ENCODE assay signal across 13 mouse cellular contexts in genomic region chr3:50609341-50610012, GRCm38 (mm10).
DNase-seq lines count a peak whose midpoint lies in the region; ATAC-seq and TF ChIP-seq lines count a peak whose summit lies in the region.
"Had no signal": no experiment of that assay in that cellular context is flagged by ENCODE, and none has a peak within 500 bp of the region (broad histone marks: within the 10 kb centered on the region; RNA-seq: fewer than 3 reads in every experiment).

No protein-coding gene starts in this region.

- H3K36me3 ChIP-seq in liver, postnatal 0 days (replicated peaks; ENCODE audit: insufficient read depth, low read length), result no peaks in the 10 kb centered on the region
- H3K36me3 ChIP-seq: neural tube, embryonic 12.5 days had no signal

- H3K9me3 ChIP-seq in liver, postnatal 0 days (ENCODE audit: low read length), result no peaks in the 10 kb centered on the region
- H3K9me3 ChIP-seq: neural tube, embryonic 12.5 days had no signal

- no peak for TF ChIP-seq CTCF in liver, postnatal 0 days (IDR thresholded peaks at IDR 0.05; ENCODE audit: low read depth)

- no peak for TF ChIP-seq EP300 in liver, postnatal 0 days (IDR thresholded peaks at IDR 0.05; ENCODE audit: low read depth)

- H3K27ac ChIP-seq in liver, postnatal 0 days (ENCODE audit: low read depth), result no peak overlapping the region
- H3K27ac ChIP-seq: neural tube, embryonic 12.5 days had no signal

- no peaks in the 10 kb centered on the region for H3K27me3 ChIP-seq in liver, postnatal 0 days (ENCODE audit: insufficient read depth, low read length)
- H3K27me3 ChIP-seq: neural tube, embryonic 12.5 days had no signal

- no peak overlapping the region for H3K4me3 ChIP-seq in liver, postnatal 0 days (ENCODE audit: low read depth, low read length)
- H3K4me3 ChIP-seq: erythroblast, embryonic 14.5 days; neural tube, embryonic 12.5 days had no signal

- DNase-seq in liver, postnatal 0 days, result no peak
- no peak for DNase-seq in liver
- DNase-seq in forelimb bud, embryonic 11.5 days (ENCODE audit: low read depth, low spot score), result peak; percentile 54
- peak; percentile 32 for DNase-seq in kidney, postnatal 14 days
- peak; percentile 2 for DNase-seq in retina, postnatal 7 days (ENCODE audit: low read depth, low spot score)
- no peak for DNase-seq in layer of hippocampus, postnatal 14 days (ENCODE audit: low spot score in 2 of 2)
- no peak for DNase-seq in adrenal gland, postnatal 10 days
- no peak for DNase-seq in adrenal gland, postnatal 36 days
- DNase-seq: cerebellum, adult 9-10 months; thymus, postnatal 4 days had no signal

- no peak overlapping the region for H3K4me2 ChIP-seq in liver, postnatal 0 days (ENCODE audit: low read depth, low read length)
- H3K4me2 ChIP-seq: neural tube, embryonic 12.5 days had no signal

- no peaks in the 10 kb centered on the region for H3K4me1 ChIP-seq in liver, postnatal 0 days (ENCODE audit: insufficient read depth)
- H3K4me1 ChIP-seq: neural tube, embryonic 12.5 days had no signal

- 69% methylated on average over 11 of the region's 11 CpGs for WGBS in liver, postnatal 0 days (ENCODE audit: insufficient replicate concordance)

- H3K9ac ChIP-seq in liver, postnatal 0 days (replicated peaks), result no peak overlapping the region
- H3K9ac ChIP-seq: neural tube, embryonic 12.5 days had no signal

- peak; percentile 12; the same call in 1 of the 2 replicates for ATAC-seq in liver, postnatal 0 days
- ATAC-seq: activated CD4-positive, CD25-positive, alpha-beta regulatory T cell, adult 4 months had no signal

Comparison
In these comparisons a context has a peak if more than half of its experiments do, and no peak if none do; other contexts are left out.
1. DNase-seq: peak in forelimb bud, embryonic 11.5 days (single experiment), kidney, postnatal 14 days (single experiment) and retina, postnatal 7 days (single experiment); none in liver, postnatal 0 days (single experiment), liver (single experiment), layer of hippocampus, postnatal 14 days (0 of 2), adrenal gland, postnatal 10 days (single experiment) and adrenal gland, postnatal 36 days (0 of 2).